Mouse (Mus musculus) intestine, postnatal 0 days (tissue): ENCODE measurements around the gene Evpl. TPM values are rescaled to one million over a fixed set of nuclear protein-coding genes. Genes with fewer than 3 reads are reported as not detected.
A peak's percentile ranks its signal among the peaks of the same experiment; 100 is the strongest.

Experiments used
- ATAC-seq: fragments of 200-750 bp; cut with Nextera tagmentation; 2 replicates; pipeline ENCODE4 v1.8.0; 2017; ENCODE audit warnings: mild to moderate bottlenecking, moderate TSS enrichment, moderate library complexity
- H3K27ac ChIP-seq: fragments of 300-500 bp; sonication (generic); 2 replicates; pipeline ENCODE4 v1.5.1; 2014; ENCODE audit warnings: mild to moderate bottlenecking, low read depth, low read length, moderate library complexity
- H3K27me3 ChIP-seq: fragments of 300-500 bp; sonication (generic); replicated peaks from 2 replicates; pipeline ENCODE4 v1.6.1; 2014; ENCODE audit warnings: low read length, mixed read lengths; ENCODE audit not compliant: control insufficient read depth, insufficient read depth
- H3K36me3 ChIP-seq: fragments of 300-500 bp; sonication (generic); 2 replicates; pipeline ENCODE4 v1.6.1; 2014; ENCODE audit warnings: mild to moderate bottlenecking, moderate library complexity; ENCODE audit not compliant: control insufficient read depth, insufficient read depth
- H3K4me1 ChIP-seq: fragments of 300-500 bp; sonication (generic); replicated peaks from 2 replicates; pipeline ENCODE4 v1.6.1; 2014; ENCODE audit warnings: antibody characterized with exemption, low read length, mixed read lengths; ENCODE audit not compliant: control insufficient read depth, insufficient read depth
- H3K4me2 ChIP-seq: fragments of 300-500 bp; sonication (generic); replicated peaks from 2 replicates; pipeline ENCODE4 v1.6.1; 2014; ENCODE audit warnings: low read depth, mild to moderate bottlenecking, moderate library complexity
- H3K4me3 ChIP-seq: fragments of 300-500 bp; sonication (generic); 2 replicates; pipeline ENCODE4 v1.5.1; 2014; ENCODE audit warnings: low read depth, low read length
- H3K9ac ChIP-seq: fragments of 300-500 bp; sonication (generic); 2 replicates; pipeline ENCODE4 v1.6.1; 2014; ENCODE audit warnings: mild to moderate bottlenecking, low read depth, low read length
- H3K9me3 ChIP-seq: fragments of 300-500 bp; sonication (generic); 2 replicates; pipeline ENCODE4 v1.6.1; 2016; ENCODE audit warnings: mixed run types; ENCODE audit not compliant: control insufficient read depth
- CTCF ChIP-seq: sonication (generic); IDR thresholded peaks from 2 replicates; pipeline ENCODE4 v1.5.1; 2016; ENCODE audit warnings: low read depth, mild to moderate bottlenecking, control low read depth, antibody characterized with exemption, moderate library complexity
- WGBS: fragments of 180-500 bp; shearing (Covaris S2); extraction: QIAGEN DNeasy Blood & Tissue Kit; methylation state at CpG from one replicate; pipeline ENCODE4 v1.1.7; 2014; 5-methylcytosine and 5-hydroxymethylcytosine counted together
- polyA plus RNA-seq: library from polyadenylated mRNA; unstranded; fragments of >200 nt; fragmentation: Nextera tagmentation; extraction: Ambion mirVana; gene quantifications from 2 replicates; pipeline ENCODE4 v1.2.1, GENCODE M21; 2015

The Evpl gene
- polyA plus RNA-seq, 1 experiment from 2014 or later: 1.2 TPM

DNA sequence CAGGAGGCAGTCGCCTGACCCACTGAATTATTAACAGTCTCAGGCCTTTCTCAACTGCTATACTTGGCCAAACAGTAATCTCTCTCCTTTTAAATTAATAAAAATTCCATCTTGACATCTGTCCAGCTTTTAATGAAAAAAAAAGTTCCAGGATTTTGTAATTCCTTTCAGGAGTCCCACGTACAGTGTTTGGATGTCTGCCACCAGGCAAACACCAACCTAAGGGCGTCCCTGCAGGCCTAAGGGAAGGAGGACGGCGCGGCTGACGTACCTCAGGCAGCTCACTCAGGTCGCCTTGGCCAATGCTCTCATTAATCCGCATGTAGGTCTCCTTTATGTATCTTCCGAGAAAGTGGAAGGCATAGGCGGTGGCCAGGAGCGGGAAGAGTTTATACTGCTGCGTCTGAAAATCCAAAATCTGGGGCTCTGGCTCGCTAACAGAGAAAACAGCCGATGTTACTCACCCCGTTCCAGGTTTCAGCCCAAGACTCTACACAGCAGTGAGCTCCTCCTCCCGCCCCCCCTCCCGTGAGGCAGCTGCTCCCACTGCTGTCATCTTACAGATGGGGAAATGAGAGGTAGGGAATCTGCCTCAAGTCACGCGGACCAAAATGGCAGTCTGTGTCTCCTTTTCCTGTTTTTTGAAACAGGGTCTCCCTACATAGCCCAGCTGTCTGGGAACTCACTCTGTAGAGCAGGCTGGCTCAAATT lies 59.3 kb downstream of the Evpl start:
- Histone ChIP-seq H3K9me3 (no peaks in the 10 kb centered on the region), H3K4me3 (no peak overlapping the region), H3K27ac (no peak overlapping the region), H3K36me3 (peaks cover 87% of the 10 kb centered on the region), H3K4me2 (no peak overlapping the region), H3K4me1 (no peaks in the 10 kb centered on the region), H3K9ac (no peak overlapping the region), H3K27me3 (no peaks in the 10 kb centered on the region)
- TF ChIP-seq CTCF: no peak
- no peak for ATAC-seq
- WGBS: 88% methylated on average over 20 of the region's 20 CpGs

DNA sequence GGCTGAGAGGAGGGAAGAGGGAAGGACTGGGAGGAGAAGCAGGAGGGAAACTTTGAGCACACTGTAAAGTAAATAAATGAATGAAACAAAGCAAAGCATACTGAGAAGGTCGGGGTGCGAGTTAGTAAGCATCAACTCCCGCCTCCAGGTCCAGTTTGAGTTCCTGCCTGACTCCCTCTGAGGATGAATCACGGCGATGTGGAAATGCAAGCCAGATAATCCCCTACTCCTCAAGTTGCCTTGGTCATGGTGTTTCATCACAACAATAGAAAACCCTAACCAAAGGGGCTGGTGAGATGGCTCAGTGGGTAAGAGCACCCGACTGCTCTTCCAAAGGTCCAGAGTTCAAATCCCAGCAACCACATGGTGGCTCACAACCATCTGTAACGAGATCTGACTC lies 61.9 kb downstream of the Evpl start:
- Histone ChIP-seq H3K4me3 (no peak overlapping the region), H3K9me3 (no peaks in the 10 kb centered on the region), H3K4me1 (no peaks in the 10 kb centered on the region), H3K36me3 (peaks cover 86% of the 10 kb centered on the region), H3K27ac (no peak overlapping the region), H3K9ac (no peak overlapping the region), H3K4me2 (no peak overlapping the region), H3K27me3 (no peaks in the 10 kb centered on the region)
- no peak for TF ChIP-seq CTCF
- 89% methylated on average over 7 of the region's 7 CpGs for WGBS
- ATAC-seq: no peak

DNA sequence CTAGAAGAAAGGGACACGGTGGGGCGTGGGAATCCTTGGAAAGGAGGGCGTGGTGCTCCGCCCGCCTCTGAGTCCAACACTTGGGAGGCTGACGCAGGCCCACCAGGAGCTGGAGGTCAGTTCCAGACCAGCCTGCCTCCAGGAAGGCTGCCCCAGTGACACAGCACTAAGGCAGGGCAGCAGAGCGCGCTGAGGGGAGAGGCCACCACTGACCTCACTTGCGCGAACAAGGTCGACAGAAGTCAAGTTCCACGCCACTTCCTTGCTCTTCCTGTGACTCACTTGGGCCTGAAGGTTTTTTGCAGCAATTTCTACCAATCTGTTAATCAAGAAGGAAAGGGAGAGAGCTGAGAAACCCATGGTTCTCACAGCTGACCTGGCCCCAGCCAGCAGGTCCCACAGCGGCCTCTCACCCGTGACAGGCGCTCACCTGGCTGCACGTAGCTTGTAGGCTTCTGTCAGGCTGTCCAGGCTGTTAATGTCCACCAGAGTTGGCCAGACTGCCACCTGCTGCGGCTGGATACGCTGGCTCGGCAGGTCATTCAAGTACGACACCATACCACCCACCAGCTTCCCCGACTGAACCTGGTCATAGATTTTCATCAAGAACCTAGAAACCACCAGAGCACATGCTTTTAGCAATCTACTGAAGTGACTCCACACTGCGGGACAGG lies 63.0 kb downstream of the Evpl start:
- no peak overlapping the region for H3K4me3 ChIP-seq
- no peak for TF ChIP-seq CTCF
- H3K27ac ChIP-seq: peak overlapping the region; percentile 15; the same call in 1 of the 2 replicates
- H3K9me3 ChIP-seq: no peaks in the 10 kb centered on the region
- H3K27me3 ChIP-seq: no peaks in the 10 kb centered on the region
- peaks cover 75% of the 10 kb centered on the region for H3K36me3 ChIP-seq
- no peaks in the 10 kb centered on the region for H3K4me1 ChIP-seq
- WGBS: 82% methylated on average over 22 of the region's 22 CpGs
- ATAC-seq: peak; percentile 20; the same call in 1 of the 2 replicates
- no peak overlapping the region for H3K4me2 ChIP-seq
- no peak overlapping the region for H3K9ac ChIP-seq

DNA sequence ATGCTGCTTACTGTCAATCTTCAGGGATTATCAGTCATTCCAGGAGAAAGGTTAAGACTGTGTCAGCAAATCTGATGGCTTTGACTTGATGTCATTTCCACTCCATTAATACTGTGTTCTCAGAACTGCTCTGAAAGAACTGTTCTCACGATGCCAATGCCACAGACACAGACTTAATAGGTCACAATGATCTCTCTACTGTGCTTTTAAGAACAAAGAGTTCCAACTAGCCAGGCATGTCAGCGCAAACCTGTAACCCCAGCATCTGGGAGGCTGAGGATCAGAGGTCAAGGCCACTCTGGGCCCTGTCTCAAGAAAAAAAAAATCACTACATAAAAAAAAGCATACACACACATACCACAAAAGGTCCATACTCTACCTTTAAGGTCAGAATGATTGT lies 65.9 kb downstream of the Evpl start:
- no peak for TF ChIP-seq CTCF
- H3K9ac ChIP-seq: 0 out of 2 replicates have a peak overlapping the region, but pooled peaks have one; percentile 11
- H3K27me3 ChIP-seq: no peaks in the 10 kb centered on the region
- peaks cover 51% of the 10 kb centered on the region for H3K36me3 ChIP-seq
- peaks cover 3% of the 10 kb centered on the region; the same call in 1 of the 2 replicates for H3K4me1 ChIP-seq
- peak overlapping the region; percentile 35; the same call in 1 of the 2 replicates for H3K27ac ChIP-seq
- H3K4me2 ChIP-seq: no peak overlapping the region
- no peaks in the 10 kb centered on the region for H3K9me3 ChIP-seq
- 68% methylated on average over 2 of the region's 2 CpGs for WGBS
- ATAC-seq: no peak
- no peak overlapping the region for H3K4me3 ChIP-seq

Other genes starting within 250 kb of the Evpl start
- gene Galk1, start 225.4 kb downstream of the Evpl start, polyA plus RNA-seq: 387 and 418 TPM in 2 replicates
- 1,144 and 1,190 TPM in 2 replicates for gene H3f3b, start 210.1 kb downstream of the Evpl start, polyA plus RNA-seq
- 7.4 and 8.8 TPM in 2 replicates for gene Unk, start 207.8 kb downstream of the Evpl start, polyA plus RNA-seq
- gene Unc13d, start 160.1 kb downstream of the Evpl start, polyA plus RNA-seq: 1.1 and 1.2 TPM in 2 replicates
- 179 and 201 TPM in 2 replicates for gene Wbp2, start 151.1 kb downstream of the Evpl start, polyA plus RNA-seq
- 15.7 and 16.1 TPM in 2 replicates for gene Trim47, start 110.9 kb downstream of the Evpl start, polyA plus RNA-seq
- 3.1 and 3.3 TPM in 2 replicates for gene Trim65, start 106.9 kb downstream of the Evpl start, polyA plus RNA-seq
- gene Mrpl38, start 99.2 kb downstream of the Evpl start, polyA plus RNA-seq: 35.6 and 38.5 TPM in 2 replicates
- gene Fbf1, start 69.9 kb downstream of the Evpl start, polyA plus RNA-seq: 3.7 and 4.8 TPM in 2 replicates
- gene Ten1, start 39.2 kb downstream of the Evpl start, polyA plus RNA-seq: 64.6 and 66.8 TPM in 2 replicates
- 98.9 and 114 TPM in 2 replicates for gene Acox1, start 39.0 kb downstream of the Evpl start, polyA plus RNA-seq
- 45.2 and 48.7 TPM in 2 replicates for gene Srp68, start 36.1 kb upstream of the Evpl start, polyA plus RNA-seq
- 0.10 and 0.29 TPM in 2 replicates for gene Galr2, start 42.9 kb upstream of the Evpl start, polyA plus RNA-seq
- 44.6 and 49.2 TPM in 2 replicates for gene Exoc7, start 69.2 kb upstream of the Evpl start, polyA plus RNA-seq
- 0.09 TPM in 1 of 2 replicates, not detected in the other for gene Foxj1, start 97.3 kb upstream of the Evpl start, polyA plus RNA-seq
- gene Rnf157, start 175.0 kb upstream of the Evpl start, polyA plus RNA-seq: 4.9 and 6.6 TPM in 2 replicates
- gene Ubald2, start 196.0 kb upstream of the Evpl start, polyA plus RNA-seq: 60.2 and 60.6 TPM in 2 replicates
- 0.14 TPM in 1 of 2 replicates, not detected in the other for gene Qrich2, start 228.2 kb upstream of the Evpl start, polyA plus RNA-seq